Mouse (Mus musculus) midbrain, embryonic 11.5 days (tissue): ENCODE measurements around the gene Bdkrb2. TPM values are rescaled to one million over a fixed set of nuclear protein-coding genes. Genes with fewer than 3 reads are reported as not detected.

Source experiments
- ATAC-seq: fragments of 200-750 bp; cut with Nextera tagmentation; 2 replicates; pipeline ENCODE4 v1.8.0; 2017; ENCODE audit warnings: moderate TSS enrichment, moderate library complexity; ENCODE audit not compliant: low FRiP score
- DNase-seq: peaks from one replicate; pipeline ENCODE4 v3.0.0; 2015; ENCODE audit warnings: low spot score; ENCODE audit errors: missing footprints
- H3K27ac ChIP-seq: fragments of 300-500 bp; sonication (generic); 2 replicates; pipeline ENCODE4 v1.5.1; 2014; ENCODE audit warnings: low read depth, low read length
- H3K27me3 ChIP-seq: fragments of 300-500 bp; sonication (generic); 2 replicates; pipeline ENCODE4 v1.6.1; 2014; ENCODE audit warnings: mild to moderate bottlenecking, low read length, moderate library complexity, mixed read lengths; ENCODE audit not compliant: control insufficient read depth, insufficient read depth
- H3K36me3 ChIP-seq: fragments of 300-500 bp; sonication (generic); 2 replicates; pipeline ENCODE4 v1.6.1; 2014; ENCODE audit warnings: mild to moderate bottlenecking, low read length, moderate library complexity, mixed read lengths; ENCODE audit not compliant: control insufficient read depth, insufficient read depth
- H3K4me1 ChIP-seq: fragments of 300-500 bp; sonication (generic); 2 replicates; pipeline ENCODE4 v1.6.1; 2014; ENCODE audit warnings: low read length; ENCODE audit not compliant: control insufficient read depth, insufficient read depth
- H3K4me2 ChIP-seq: fragments of 300-500 bp; sonication (generic); 2 replicates; pipeline ENCODE4 v1.6.1; 2014; ENCODE audit warnings: mild to moderate bottlenecking, moderate library complexity
- H3K4me3 ChIP-seq: fragments of 300-500 bp; sonication (generic); 2 replicates; pipeline ENCODE4 v1.5.1; 2014; ENCODE audit warnings: low read depth, low read length
- H3K9ac ChIP-seq: fragments of 300-500 bp; sonication (generic); 2 replicates; pipeline ENCODE4 v1.6.1; 2014; ENCODE audit warnings: low read length
- H3K9me3 ChIP-seq: fragments of 300-500 bp; sonication (generic); 2 replicates; pipeline ENCODE4 v1.6.1; 2016; ENCODE audit warnings: low read length; ENCODE audit not compliant: control insufficient read depth
- WGBS: fragments of 180-500 bp; shearing (Covaris S2); extraction: QIAGEN DNeasy Blood & Tissue Kit; methylation state at CpG from one replicate; pipeline ENCODE4 v1.1.7; 2014; 5-methylcytosine and 5-hydroxymethylcytosine counted together
- polyA plus RNA-seq: library from polyadenylated mRNA; unstranded; fragments of >200 nt; fragmentation: Nextera tagmentation; extraction: Ambion mirVana; gene quantifications from 2 replicates; pipeline ENCODE4 v1.2.1, GENCODE M21; 2014

Gene Bdkrb2
- polyA plus RNA-seq, 1 experiment from 2014 or later, result 0.12 TPM

DNA sequence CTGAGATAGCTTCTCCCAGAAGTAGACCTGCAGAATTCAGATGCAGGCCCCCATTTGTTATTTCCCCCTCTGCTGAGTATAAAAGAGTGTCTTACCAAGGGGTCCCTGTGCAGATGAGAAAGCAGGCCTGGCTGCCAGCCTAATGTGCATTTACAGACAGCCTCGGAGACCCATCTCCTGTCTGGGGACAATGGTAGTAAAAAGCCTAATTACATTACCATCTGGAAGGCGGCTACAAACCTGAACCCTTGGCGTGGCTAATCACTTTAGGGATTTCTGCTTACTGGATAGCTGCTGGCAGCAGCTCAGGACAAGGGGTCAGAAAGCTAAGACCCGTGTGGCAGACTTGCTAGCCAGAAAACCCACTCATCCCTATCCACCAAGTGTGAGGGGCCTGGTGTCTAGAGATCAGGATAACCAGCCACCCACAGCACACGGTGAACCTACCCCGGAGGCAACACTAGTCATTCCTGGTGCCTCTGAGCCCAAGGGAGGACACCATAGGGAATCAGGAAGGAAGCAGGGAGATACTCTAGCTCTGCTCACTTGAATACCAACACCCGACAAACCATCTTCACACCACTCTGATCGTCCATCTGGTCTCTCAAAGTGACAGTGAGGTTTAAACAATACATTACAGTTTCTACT is 31.2 kb upstream of the Bdkrb2 start:
- no peak overlapping the region for H3K4me2 ChIP-seq
- H3K9me3 ChIP-seq, result no peaks in the 10 kb centered on the region
- no peak for DNase-seq
- H3K4me1 ChIP-seq, result 0 out of 2 replicates have a peak, but pooled peaks cover 2% of the 10 kb centered on the region
- H3K36me3 ChIP-seq, result no peaks in the 10 kb centered on the region
- no peak for ATAC-seq
- WGBS, result 42% methylated on average over 8 of the region's 8 CpGs
- H3K9ac ChIP-seq, result no peak overlapping the region
- H3K27me3 ChIP-seq, result no peaks in the 10 kb centered on the region
- no peak overlapping the region for H3K27ac ChIP-seq
- H3K4me3 ChIP-seq, result no peak overlapping the region

DNA sequence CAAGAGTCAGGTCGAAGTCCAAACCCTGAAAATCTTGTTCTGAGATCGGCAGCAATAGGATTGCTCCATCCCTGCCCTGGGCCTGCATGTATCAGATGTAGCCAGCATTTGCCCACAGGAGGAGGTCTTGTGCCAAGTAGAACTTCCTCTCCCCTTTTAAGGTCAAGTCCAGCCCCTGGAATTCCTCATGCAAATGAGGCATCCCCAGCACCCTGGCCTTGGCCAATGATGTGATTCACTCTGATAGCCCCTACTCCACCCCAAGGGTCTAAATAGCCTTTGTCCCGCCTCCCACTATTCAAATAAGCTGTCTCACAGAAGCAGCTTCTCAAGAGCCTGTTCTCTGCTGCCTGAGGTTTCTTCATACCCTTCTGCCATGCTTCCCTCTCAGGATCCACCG is 28.2 kb upstream of the Bdkrb2 start:
- Histone ChIP-seq H3K27me3 (no peaks in the 10 kb centered on the region), H3K4me2 (no peak overlapping the region), H3K4me3 (no peak overlapping the region), H3K9ac (no peak overlapping the region), H3K36me3 (no peaks in the 10 kb centered on the region), H3K4me1 (0 out of 2 replicates have a peak, but pooled peaks cover 2% of the 10 kb centered on the region), H3K9me3 (peaks cover 3% of the 10 kb centered on the region; the same call in 1 of the 2 replicates), H3K27ac (no peak overlapping the region)
- 86% methylated on average over 4 of the region's 4 CpGs for WGBS
- ATAC-seq, result no peak
- no peak for DNase-seq

GRCm38 (mm10) chr12:105535968-105536760 is 26.9 kb upstream of the Bdkrb2 start:
- peaks cover 3% of the 10 kb centered on the region; the same call in 1 of the 2 replicates for H3K9me3 ChIP-seq
- no peaks in the 10 kb centered on the region for H3K36me3 ChIP-seq
- no peak overlapping the region for H3K4me2 ChIP-seq
- no peaks in the 10 kb centered on the region for H3K27me3 ChIP-seq
- H3K27ac ChIP-seq, result no peak overlapping the region
- 84% methylated on average over 13 of the region's 13 CpGs for WGBS
- H3K4me1 ChIP-seq, result 0 out of 2 replicates have a peak, but pooled peaks cover 2% of the 10 kb centered on the region
- H3K4me3 ChIP-seq, result no peak overlapping the region
- H3K9ac ChIP-seq, result no peak overlapping the region
- no peak for DNase-seq
- ATAC-seq, result no peak

DNA sequence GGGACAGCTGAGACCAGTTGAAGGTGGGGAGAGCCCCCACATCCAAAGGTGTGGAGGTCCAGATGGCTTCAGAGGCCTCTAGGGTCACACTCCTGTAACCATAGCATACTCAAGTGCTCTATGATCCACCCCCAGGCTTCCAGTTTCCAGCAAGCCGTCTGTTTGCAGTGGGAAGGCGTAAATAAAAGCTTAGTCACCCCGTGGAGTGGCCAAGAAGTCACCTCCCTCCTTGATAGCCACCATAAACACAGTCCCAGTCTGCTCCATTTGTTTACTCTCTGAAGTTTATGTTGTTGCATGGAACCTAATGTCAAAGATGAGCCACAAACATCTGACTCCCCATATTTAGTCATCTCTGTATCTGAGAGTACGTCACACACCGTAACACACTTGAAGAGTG is 25.9 kb upstream of the Bdkrb2 start:
- Histone ChIP-seq H3K4me3 (no peak overlapping the region), H3K27ac (no peak overlapping the region)
- no peak for ATAC-seq

GRCm38 (mm10) chr12:105539649-105540048 is 23.4 kb upstream of the Bdkrb2 start:
- Histone ChIP-seq H3K27me3 (no peaks in the 10 kb centered on the region), H3K9me3 (peaks cover 3% of the 10 kb centered on the region; the same call in 1 of the 2 replicates), H3K4me3 (no peak overlapping the region), H3K4me1 (no peaks in the 10 kb centered on the region), H3K9ac (no peak overlapping the region), H3K27ac (no peak overlapping the region), H3K4me2 (no peak overlapping the region), H3K36me3 (no peaks in the 10 kb centered on the region)
- WGBS, result 89% methylated on average over 10 of the region's 10 CpGs
- no peak for DNase-seq
- ATAC-seq, result no peak

More for the DNA sequence above, 25.9 kb upstream of the Bdkrb2 start:
- WGBS, result 81% methylated on average over 5 of the region's 5 CpGs
- H3K9ac ChIP-seq, result no peak overlapping the region
- H3K4me2 ChIP-seq, result no peak overlapping the region
- no peaks in the 10 kb centered on the region for H3K27me3 ChIP-seq
- DNase-seq, result no peak
- no peaks in the 10 kb centered on the region for H3K36me3 ChIP-seq
- peaks cover 3% of the 10 kb centered on the region; the same call in 1 of the 2 replicates for H3K9me3 ChIP-seq
- H3K4me1 ChIP-seq, result no peaks in the 10 kb centered on the region

DNA sequence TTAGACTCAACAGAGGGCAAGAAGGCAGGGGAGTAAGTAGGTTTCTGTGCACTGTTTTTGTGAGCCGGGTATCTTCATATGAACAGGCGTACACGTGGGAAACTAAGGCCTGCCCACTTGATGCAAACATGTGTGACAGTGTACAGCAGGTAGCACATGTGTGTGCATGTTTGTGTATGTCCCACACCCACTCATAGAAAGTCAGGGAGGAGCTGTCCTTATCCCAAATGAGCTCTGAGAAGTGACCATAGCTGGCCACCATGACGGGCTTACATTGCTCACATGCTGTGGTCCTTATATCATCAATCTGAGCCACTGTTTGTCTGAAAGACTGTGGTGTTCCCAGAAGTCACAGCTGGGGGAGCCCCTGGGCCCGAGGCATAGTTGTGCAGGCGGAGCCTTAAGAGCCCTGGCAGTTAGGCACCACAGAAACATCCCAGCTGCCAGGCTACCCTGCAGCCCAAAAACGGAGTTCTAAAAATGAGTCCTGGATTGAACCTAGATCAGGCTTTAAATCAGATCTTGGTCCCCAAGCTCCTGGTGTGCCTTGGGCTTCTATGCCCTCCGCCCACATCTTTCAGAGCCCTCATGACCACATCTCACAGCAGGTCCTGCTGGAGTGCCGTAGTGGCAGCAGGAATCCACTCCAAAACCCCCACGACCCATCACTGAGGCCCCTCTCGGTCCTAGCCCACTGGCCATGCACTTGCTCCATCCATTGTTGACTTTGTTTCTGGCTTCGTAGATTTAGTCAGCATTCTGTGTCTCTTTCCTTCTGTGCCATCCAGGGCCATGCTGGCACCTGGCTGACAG is 21.2 kb upstream of the Bdkrb2 start:
- DNase-seq (peak; percentile 73), ATAC-seq (no peak)
- H3K27me3 ChIP-seq, result no peaks in the 10 kb centered on the region
- no peak overlapping the region for H3K4me2 ChIP-seq
- WGBS, result 80% methylated on average over 12 of the region's 12 CpGs
- H3K4me3 ChIP-seq, result no peak overlapping the region
- no peaks in the 10 kb centered on the region for H3K36me3 ChIP-seq
- H3K27ac ChIP-seq, result no peak overlapping the region
- peaks cover 3% of the 10 kb centered on the region; the same call in 1 of the 2 replicates for H3K4me1 ChIP-seq
- H3K9me3 ChIP-seq, result peaks cover 3% of the 10 kb centered on the region; the same call in 1 of the 2 replicates
- H3K9ac ChIP-seq, result no peak overlapping the region

DNA sequence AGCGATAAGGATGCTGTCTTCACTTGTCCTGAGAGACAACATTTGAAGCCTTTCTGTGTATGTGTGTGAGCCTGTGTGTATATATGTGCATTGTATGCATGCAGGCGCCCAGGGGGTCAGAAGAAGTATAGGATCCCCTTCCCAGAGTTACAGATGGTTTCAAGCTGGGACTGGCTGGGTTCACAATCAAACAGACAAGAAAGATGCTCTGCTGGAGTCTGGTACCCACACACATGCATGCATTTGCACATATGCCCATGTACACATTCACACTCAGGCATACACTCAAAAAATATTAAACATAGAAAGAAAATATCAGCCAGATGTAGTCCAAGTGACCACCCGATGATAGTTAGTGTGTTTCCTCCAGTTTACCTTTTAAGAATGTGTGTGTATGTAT is 20.5 kb upstream of the Bdkrb2 start:
- WGBS, result 86% methylated on average over 3 of the region's 3 CpGs
- no peak overlapping the region for H3K27ac ChIP-seq
- peaks cover 3% of the 10 kb centered on the region; the same call in 1 of the 2 replicates for H3K9me3 ChIP-seq
- peaks cover 3% of the 10 kb centered on the region; the same call in 1 of the 2 replicates for H3K4me1 ChIP-seq
- no peak overlapping the region for H3K4me3 ChIP-seq
- ATAC-seq (no peak), DNase-seq (peak; percentile 57)
- H3K27me3 ChIP-seq, result no peaks in the 10 kb centered on the region
- no peak overlapping the region for H3K4me2 ChIP-seq
- H3K9ac ChIP-seq, result no peak overlapping the region
- no peaks in the 10 kb centered on the region for H3K36me3 ChIP-seq

GRCm38 (mm10) chr12:105543176-105543575 is 19.9 kb upstream of the Bdkrb2 start:
- no peaks in the 10 kb centered on the region for H3K36me3 ChIP-seq
- DNase-seq (no peak), ATAC-seq (no peak)
- H3K4me1 ChIP-seq, result peaks cover 3% of the 10 kb centered on the region; the same call in 1 of the 2 replicates
- H3K4me2 ChIP-seq, result no peak overlapping the region
- no peaks in the 10 kb centered on the region for H3K27me3 ChIP-seq
- H3K9me3 ChIP-seq, result peaks cover 3% of the 10 kb centered on the region; the same call in 1 of the 2 replicates
- no peak overlapping the region for H3K27ac ChIP-seq
- H3K9ac ChIP-seq, result no peak overlapping the region
- WGBS, result 85% methylated on average over 8 of the region's 8 CpGs
- H3K4me3 ChIP-seq, result no peak overlapping the region
